Mouse (Mus musculus) skeletal muscle tissue, postnatal 0 days (tissue): ENCODE measurements around the gene Adcyap1r1. TPM values are rescaled to one million over a fixed set of nuclear protein-coding genes. Genes with fewer than 3 reads are reported as not detected.

Experiments used
- microRNA-seq, 2 experiments: library from miRNA; unstranded; fragments of <30 nt; microRNA quantifications; one replicate each; pipeline ENCODE4; 2016
- polyA plus RNA-seq: library from polyadenylated mRNA; unstranded; fragments of >200 nt; fragmentation: Nextera tagmentation; extraction: Ambion mirVana; gene quantifications from 2 replicates; pipeline ENCODE4 v1.2.1, GENCODE M21; 2015

Adcyap1r1 gene
- 2.8 and 3.1 TPM in 2 replicates for polyA plus RNA-seq

DNA sequence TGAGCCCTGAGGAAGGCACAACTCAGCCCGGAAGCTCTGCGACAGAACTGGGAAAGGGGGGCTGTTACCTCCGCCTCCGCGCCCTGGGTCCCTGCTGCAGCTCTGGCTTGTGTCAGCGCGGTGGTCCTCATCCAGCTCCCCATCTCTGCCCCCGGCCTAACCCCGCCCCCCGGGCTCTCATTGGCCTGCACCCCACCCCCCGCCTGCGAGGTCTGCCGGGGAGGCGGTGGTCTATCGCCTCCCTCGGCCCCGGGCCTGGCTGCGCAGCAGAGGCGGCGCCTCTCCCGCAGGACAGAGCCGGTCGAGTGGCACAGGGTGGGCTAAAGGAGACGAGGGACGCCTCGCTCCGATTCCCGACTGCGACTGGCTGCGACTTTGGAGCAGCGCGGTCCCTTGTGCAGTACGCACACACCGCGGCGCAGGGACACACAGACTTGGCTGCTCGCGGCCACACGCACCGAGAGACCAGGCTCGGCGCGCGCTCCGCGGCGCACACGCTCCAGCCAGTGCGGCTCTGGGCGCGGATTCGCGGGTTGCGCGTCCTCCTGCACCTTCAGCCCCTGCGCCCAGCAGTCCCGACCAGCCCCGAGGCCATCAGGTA lies at the start of gene Adcyap1r1:
TSS of gene Adcyap1r1 (plus strand) at position 208 of the 601 bp plus-strand sequence.

Small RNA genes within 50 kb of the gene (microRNA-seq; reads per million reads assigned to microRNA genes)
- 0 reads per million in 2 experiments for gene Gm44352

Other genes with a start within 250 kb of the Adcyap1r1 start
- gene Mindy4, start 248.6 kb upstream of the Adcyap1r1 start, polyA plus RNA-seq, result 2.3 and 3.3 TPM in 2 replicates
- gene Aqp1, start 115.5 kb upstream of the Adcyap1r1 start, polyA plus RNA-seq, result 72.8 and 103 TPM in 2 replicates
- not detected in 2 replicates for gene Ghrhr, start 75.7 kb upstream of the Adcyap1r1 start, polyA plus RNA-seq
- not detected in 2 replicates for gene Neurod6, start 229.3 kb downstream of the Adcyap1r1 start, polyA plus RNA-seq